Mouse (Mus musculus) cerebellum, adult 2 months (tissue): ENCODE data around the gene Rpl10.

Experiments used
- CTCF ChIP-seq: fragments of 200-500 bp; IDR thresholded peaks from 2 replicates; pipeline ENCODE4 v1.5.1; 2011; ENCODE audit warnings: low read depth, mild to moderate bottlenecking, control low read depth, low read length, moderate library complexity, borderline replicate concordance; ENCODE audit not compliant: insufficient read depth
- POLR2A ChIP-seq: fragments of 200-500 bp; IDR thresholded peaks from 2 replicates; pipeline ENCODE4 v1.6.1; 2011; ENCODE audit warnings: low read length, control low read depth, borderline replicate concordance; ENCODE audit not compliant: insufficient read depth

DNA sequence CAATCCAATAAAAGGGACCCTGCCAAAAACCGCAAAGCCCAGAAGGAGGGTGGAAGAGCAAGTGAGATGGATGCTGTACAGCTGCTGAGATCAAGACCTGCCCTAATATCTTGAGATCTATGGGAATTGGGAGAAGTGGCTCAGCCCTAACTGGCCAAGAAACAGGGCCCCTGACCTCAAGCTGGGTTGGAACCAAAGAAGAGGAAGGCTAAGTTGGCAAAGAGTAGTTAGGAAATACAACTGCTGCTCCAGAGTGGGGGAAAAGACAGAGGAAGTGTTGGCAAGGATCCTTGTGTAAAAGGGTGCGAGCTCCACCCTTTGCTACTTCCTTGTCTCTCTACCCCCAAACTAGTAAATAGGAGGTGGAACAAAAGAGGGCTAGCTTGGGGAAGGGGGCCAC, 27.2 kb upstream of the Rpl10 start:
- TF ChIP-seq CTCF (no peak), POLR2A (no peak)
